Mouse (Mus musculus) skeletal muscle tissue, adult 2 months (tissue): ENCODE data around the gene Slc35d3.

Experiments
- DNase-seq: peaks from one replicate; pipeline ENCODE4 v3.0.0-alpha.2; 2012; ENCODE audit warnings: low read depth, low spot score

Gene Slc35d3

DNA sequence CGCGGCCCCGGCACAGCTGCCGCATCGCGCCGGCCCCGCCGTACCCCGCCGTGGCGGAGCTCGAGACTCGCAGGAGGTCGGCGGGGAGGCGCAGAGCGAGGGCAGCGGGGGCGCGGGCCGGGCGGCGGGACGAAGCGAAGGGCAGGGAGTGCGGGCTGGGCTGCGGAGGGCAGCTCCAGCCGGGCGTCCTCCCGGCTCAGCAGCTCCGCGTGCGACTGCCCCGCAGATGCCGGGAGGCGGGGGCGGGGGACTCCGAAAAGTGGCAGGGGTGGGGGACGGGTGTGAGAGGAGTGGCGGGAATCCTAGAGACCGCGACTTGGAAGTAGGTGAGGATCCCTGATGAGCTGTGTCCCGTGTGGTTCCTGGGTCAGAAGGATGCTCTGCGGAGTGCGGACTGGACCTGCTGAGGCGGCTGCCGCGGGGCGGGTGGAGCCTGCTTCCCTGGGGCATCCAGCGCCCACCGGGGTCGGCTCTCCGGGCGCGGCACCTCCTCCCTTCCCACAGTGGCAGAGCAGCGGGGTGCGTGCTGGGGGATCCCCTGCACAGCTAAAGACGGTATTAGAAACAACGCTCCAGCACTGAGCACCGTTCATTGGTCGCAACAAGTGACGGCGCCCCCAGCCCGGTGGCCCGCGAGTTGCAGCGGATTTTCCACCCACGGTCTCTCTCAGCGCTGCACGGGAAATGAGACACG, at the start of gene Slc35d3:
TSS of gene Slc35d3 (minus strand) at position 462 of the 694 bp plus-strand sequence.
- DNase-seq, result no peak

DNA sequence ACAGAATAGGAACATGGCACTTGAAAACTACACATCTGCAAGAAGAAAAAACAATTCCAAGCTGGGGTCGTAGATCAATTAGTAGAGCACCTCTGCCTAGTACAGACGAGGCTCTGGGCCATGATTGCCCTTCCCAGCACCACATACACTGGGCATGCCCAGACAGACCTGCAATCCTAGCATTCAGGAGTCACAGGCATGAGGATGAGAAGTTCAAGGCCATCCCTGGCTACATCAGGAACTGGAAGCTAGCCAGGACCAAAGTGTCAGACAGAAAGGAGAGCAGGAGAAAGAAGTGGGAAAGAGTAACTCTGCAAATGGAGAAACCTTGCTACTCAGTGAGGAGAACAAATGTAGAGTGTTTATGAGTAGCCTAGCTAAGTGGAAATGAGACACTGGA, 48.9 kb upstream of the Slc35d3 start:
- no peak for DNase-seq

- peak; percentile 8 for DNase-seq
Observed at GRCm38 (mm10) chr10:19893976-19894375, 42.7 kb upstream of the Slc35d3 start.

DNA sequence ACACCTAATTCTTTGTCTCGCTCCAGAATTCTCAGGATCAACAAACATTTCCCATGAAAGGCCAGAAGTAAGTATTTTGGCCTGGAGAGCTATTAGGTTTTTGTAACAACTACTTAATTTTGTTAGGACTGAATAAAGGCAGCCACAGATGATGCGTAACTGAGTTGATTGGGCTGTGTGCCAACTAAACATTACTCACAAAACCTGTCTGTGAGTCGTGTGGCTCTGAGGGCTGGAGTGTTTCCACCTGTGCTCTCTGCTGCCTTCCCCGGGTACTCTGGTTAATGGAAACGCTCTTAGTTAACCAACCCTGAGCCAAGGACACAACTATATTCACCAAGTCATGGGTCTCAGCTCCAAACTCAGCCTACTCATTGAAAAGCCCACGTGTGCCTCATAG, 41.9 kb upstream of the Slc35d3 start:
- no peak for DNase-seq

- no peak for DNase-seq
Observed at GRCm38 (mm10) chr10:19891686-19892085, 40.4 kb upstream of the Slc35d3 start.

GRCm38 (mm10) chr10:19889908-19890307, 38.6 kb upstream of the Slc35d3 start:
- no peak for DNase-seq

DNA sequence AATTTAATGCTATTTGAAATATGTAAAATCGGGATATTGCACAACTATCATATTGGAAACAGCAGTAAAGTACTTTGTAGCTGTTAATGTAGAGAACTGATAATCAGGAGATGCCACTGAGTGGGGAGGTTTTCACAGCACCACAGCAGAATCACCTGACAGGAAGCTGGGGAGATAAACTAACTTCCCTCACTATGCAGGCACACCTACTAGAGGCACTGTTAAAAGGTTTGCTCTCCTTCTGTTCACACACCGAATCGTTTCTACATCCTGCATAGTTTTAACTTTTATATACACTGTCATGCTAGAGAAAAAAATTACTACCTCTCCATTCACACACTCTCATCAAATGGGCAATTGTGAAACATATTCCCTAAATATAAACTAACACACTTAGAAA, 35.0 kb upstream of the Slc35d3 start:
- no peak for DNase-seq

DNA sequence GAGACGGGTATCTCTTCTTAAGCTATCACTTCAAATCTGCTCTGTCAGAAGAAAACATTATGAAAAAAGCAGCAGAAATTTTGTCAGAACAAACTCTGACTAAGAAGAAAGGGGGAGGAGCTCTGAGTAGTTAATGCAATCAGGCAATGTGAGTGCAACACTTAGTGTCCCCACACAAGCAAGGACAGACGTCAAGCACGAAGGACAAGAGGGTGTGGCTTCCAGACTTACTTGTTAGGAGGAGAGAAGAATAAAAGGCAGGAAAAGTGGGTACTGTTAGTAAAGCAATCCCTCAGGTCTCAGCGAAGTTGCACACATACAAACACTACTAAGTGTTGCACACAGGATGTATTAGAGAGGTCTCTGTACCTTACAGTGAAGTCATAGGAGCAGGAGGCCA, 33.1 kb upstream of the Slc35d3 start:
- DNase-seq, result no peak

DNA sequence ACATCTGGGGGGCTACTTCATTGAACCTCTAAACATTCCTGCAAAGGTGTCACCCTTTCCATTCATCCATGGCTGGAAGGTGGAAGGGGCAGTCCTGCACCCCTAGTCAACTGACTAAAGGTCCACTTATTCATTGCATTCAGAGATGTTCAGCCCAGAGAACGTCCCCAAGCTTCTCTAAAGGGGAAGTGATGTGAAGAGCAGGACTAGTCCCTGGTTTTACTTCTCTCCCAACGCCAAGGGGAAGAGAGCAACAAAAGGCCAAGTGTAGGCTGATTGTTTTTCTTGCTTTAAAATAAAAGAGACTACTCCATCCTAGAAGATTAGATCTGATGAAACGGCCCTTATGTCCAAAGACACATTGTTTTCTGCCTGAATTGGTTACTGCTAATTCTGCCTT, 29.2 kb upstream of the Slc35d3 start:
- no peak for DNase-seq

- DNase-seq, result no peak
Observed at GRCm38 (mm10) chr10:19879161-19879560, 27.9 kb upstream of the Slc35d3 start.

GRCm38 (mm10) chr10:19877679-19878078, 26.4 kb upstream of the Slc35d3 start:
- DNase-seq, result no peak

DNA sequence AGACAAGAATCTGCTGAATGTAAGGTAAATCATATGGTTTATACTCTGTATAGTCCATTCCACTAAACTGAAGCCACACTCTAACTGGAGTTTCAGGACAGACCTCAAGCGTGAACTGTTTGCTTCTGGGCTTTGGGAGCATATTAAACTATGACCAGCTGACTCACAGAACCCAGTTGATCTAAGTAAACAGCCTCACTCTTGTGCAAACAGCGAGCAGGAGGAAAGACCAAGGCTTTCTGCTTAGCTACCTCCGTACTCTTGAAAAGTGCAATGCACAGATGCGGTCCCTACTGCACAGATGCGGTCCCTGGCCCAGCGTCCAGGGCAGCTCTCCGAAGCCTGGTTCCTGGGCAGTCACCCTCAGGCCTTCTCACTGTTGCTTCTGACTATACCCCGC, 26.0 kb upstream of the Slc35d3 start:
- no peak for DNase-seq

DNA sequence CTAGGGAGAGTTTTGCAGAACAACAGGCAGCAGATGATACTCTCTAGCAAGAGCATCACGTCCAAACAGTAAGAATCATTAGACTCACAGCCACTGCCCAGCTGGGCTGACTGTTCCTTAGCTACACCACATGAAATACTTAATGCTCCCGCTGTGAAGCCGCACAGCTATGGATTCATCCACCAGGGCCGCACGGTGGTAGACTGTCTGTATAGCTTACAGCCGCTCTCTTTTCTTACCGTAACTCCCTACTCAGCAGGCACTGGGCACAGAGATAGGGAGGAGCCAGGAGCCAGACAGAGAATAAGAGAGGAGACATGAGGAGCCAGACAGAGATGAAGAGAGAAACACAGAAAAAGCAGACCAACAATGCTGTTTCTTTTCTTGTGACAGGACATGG, 25.4 kb upstream of the Slc35d3 start:
- DNase-seq, result no peak

GRCm38 (mm10) chr10:19875346-19875745, 24.1 kb upstream of the Slc35d3 start:
- no peak for DNase-seq

- DNase-seq, result no peak
Observed at GRCm38 (mm10) chr10:19855597-19856306, 4.5 kb upstream of the Slc35d3 start.

- DNase-seq, result no peak
Observed at GRCm38 (mm10) chr10:19853609-19854008, 2.4 kb upstream of the Slc35d3 start.

GRCm38 (mm10) chr10:19852776-19853175, 1.5 kb upstream of the Slc35d3 start:
- DNase-seq, result no peak

DNA sequence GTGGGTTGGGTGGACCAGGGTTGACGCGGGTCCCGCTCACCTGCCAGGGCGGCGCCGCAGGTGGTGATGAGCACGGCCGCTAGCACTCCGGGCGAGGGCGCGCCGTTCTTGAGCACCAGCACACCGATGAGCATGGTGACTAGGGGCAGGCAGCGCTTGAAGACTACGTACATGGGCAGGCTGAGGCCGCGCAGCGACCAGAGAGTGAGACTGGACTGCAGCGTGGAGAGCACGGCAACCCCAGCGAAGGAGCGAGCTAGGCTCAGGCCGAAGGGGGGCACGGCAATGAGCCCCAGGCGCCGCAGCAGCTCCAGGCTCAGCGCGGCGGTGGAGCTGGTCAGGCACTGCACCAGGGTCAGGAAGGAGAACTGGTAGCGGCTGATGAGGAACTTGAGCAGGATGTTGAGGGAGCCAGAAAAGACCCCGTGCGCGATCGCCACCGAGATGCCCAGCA, 688 bp downstream of the Slc35d3 start:
- no peak for DNase-seq

DNA sequence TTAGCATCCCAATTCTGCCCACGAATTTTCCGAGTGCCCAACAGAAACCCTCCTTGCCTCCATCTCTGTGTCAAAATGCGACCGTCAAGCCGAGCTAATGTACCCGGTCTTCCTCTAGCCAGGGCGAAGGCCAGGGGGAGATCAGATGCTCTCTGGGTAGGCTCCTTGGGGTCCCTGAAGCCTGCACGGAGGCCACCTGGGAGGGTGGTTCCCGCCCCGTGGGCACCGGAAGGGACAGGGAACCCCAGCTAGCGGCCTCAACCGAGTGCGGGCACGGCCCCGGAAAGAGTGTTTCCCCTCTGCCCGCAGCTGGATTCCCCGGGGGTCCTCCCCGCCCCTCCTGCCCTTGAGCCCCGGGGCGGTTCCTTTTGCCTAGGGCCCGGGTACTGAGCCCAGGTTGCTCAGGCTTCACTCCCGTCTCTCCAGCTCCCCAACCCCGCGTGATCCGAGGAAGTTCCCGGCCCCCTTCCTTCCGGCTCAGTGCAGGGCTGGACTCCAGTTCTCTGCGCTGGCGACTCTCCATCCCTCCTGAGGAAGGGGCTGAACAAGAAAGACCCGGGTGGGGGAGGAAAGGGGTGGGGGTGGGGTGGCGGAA, 1.4 kb downstream of the Slc35d3 start:
- DNase-seq, result no peak

DNA sequence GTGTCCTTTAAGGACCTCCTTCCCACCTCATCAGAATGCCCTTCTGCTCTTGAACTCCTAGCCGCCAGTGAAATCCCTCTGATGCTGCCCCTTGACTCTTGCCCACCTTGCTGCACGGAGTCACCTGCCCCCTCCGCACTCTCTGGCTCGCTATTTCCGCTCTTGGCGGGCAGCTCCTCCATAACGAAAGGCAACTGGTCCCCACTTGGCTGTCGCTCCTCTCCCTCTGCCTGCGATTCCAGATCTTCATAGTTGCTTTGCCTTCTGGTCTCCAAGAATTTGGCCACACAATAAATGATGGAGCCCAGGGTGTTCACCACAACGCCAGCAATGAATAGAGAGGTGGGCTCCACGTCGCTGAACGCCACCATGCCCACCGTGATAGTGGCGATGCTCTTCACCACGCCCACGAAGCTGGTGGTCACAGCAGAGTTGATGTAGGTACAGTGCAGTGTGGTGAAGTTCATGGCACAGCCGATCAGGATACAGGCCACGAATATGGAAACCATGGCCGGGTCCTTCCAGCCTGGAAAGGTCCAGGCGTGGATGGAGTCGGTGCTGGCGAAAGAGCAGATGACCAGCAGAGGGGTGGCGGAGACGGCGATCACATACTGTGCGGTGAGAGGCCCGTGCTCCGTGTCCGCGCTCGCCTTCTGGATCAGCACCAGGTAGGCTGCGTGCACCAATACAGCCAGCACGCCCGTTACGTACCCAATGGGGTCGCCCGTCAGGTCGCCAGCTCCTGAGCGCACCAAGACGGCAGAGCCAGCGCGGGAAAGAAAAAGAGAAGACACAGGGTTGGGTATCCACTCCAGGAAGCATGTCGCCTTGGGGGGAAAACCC, 2.1 kb downstream of the Slc35d3 start:
- DNase-seq, result no peak

DNA sequence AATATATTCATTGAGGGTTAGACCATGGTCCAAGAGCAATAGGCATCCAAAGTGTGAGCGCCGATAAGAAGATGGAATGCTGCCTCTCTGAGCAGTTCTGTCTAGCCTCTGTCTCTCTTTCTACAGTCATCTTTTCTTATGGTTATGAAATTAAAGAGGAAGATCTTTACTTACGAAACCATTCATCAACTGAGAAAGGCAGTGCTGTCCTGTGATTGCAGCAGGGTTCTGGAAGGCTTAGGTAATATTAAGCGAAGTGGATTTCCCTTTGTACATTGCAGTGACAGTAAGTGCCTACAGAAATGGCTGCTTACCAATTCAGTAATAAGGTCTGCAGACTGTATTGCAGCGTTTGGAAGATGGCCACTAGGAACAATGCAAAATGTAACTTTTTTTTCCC, 11.4 kb downstream of the Slc35d3 start:
- no peak for DNase-seq
